In genomic region chr2:109991754-109992153, GRCm38 (mm10) we compare ENCODE assay signal across 25 mouse cellular contexts. TPM values are rescaled to one million over a fixed set of nuclear protein-coding genes. Genes with fewer than 3 reads are reported as not detected.
DNase-seq lines count a peak whose midpoint lies in the region; ATAC-seq lines count a peak whose summit lies in the region.
"Had no signal": no experiment of that assay in that cellular context is flagged by ENCODE, and none has a peak within 500 bp of the region (broad histone marks: within the 10 kb centered on the region; RNA-seq: fewer than 3 reads in every experiment).

No protein-coding gene starts in this region.

- peak; percentile 41 for ATAC-seq in intestine, embryonic 14.5 days (replicated peaks; ENCODE audit: low FRiP score, low TSS enrichment, low read depth)
- ATAC-seq in intestine, embryonic 15.5 days, result peak; percentile 72
- ATAC-seq in stomach, embryonic 16.5 days (ENCODE audit: insufficient read depth, low FRiP score), result peak; percentile 80
- no peak for ATAC-seq in hindbrain, embryonic 11.5 days (ENCODE audit: low FRiP score)
- ATAC-seq: CD4-positive, CD25-positive, alpha-beta regulatory T cell, adult 4 months; forebrain, embryonic 13.5 days; forebrain, embryonic 16.5 days; hindbrain, postnatal 0 days had no signal

- no peak for DNase-seq in intestine, embryonic 14.5 days (ENCODE audit: low spot score)
- peak; percentile 78 for DNase-seq in large intestine, adult 2 months (ENCODE audit: low read depth, low spot score)
- no peak for DNase-seq in urinary bladder, adult 18-20 months (ENCODE audit: low spot score in 2 of 2)
- DNase-seq in heart, adult 8-10 months (ENCODE audit: low spot score), result no peak
- DNase-seq in hindbrain, embryonic 11.5 days (ENCODE audit: low spot score), result no peak
- DNase-seq: adrenal gland, adult 8-10 months; adrenal gland, postnatal 25 days; cerebellum, adult 18-20 months; cerebellum, adult 9-10 months; cerebellum, postnatal 14 days; gastrocnemius, postnatal 10 days; gastrocnemius, postnatal 36 days; heart, postnatal 10 days; heart, postnatal 36 days had no signal

- no peaks in the 10 kb centered on the region for H3K36me3 ChIP-seq in intestine, embryonic 14.5 days (ENCODE audit: control insufficient read depth, insufficient read depth, low read length)
- H3K36me3 ChIP-seq in intestine, embryonic 15.5 days, result no peaks in the 10 kb centered on the region
- H3K36me3 ChIP-seq in stomach, embryonic 16.5 days (ENCODE audit: control insufficient read depth, insufficient read depth, low read length), result no peaks in the 10 kb centered on the region; the same call in 1 of the 2 replicates
- no peaks in the 10 kb centered on the region for H3K36me3 ChIP-seq in hindbrain, embryonic 11.5 days (ENCODE audit: control insufficient read depth, insufficient read depth, low read length)
- H3K36me3 ChIP-seq: forebrain, embryonic 10.5 days; heart, embryonic 12.5 days; heart, embryonic 15.5 days; hindbrain, embryonic 10.5 days had no signal

- H3K4me1 ChIP-seq in intestine, embryonic 14.5 days (replicated peaks; ENCODE audit: control insufficient read depth, insufficient read depth, low read length), result peaks cover 49% of the 10 kb centered on the region
- peaks cover 28% of the 10 kb centered on the region for H3K4me1 ChIP-seq in intestine, embryonic 15.5 days (replicated peaks)
- peaks cover 44% of the 10 kb centered on the region for H3K4me1 ChIP-seq in stomach, embryonic 16.5 days (ENCODE audit: control insufficient read depth, insufficient read depth, low read length)
- H3K4me1 ChIP-seq in hindbrain, embryonic 11.5 days (replicated peaks; ENCODE audit: control insufficient read depth, insufficient read depth, low read length), result peaks cover 5% of the 10 kb centered on the region

- no peaks in the 10 kb centered on the region for H3K9me3 ChIP-seq in intestine, embryonic 14.5 days (ENCODE audit: control insufficient read depth, low read length)
- H3K9me3 ChIP-seq in intestine, embryonic 15.5 days, result no peaks in the 10 kb centered on the region
- H3K9me3 ChIP-seq in stomach, embryonic 16.5 days (replicated peaks; ENCODE audit: control insufficient read depth, low read length), result no peaks in the 10 kb centered on the region
- no peaks in the 10 kb centered on the region for H3K9me3 ChIP-seq in hindbrain, embryonic 11.5 days (ENCODE audit: control insufficient read depth, low read length)
- H3K9me3 ChIP-seq: forebrain, embryonic 10.5 days; forebrain, embryonic 13.5 days; heart, embryonic 12.5 days; heart, embryonic 15.5 days; hindbrain, embryonic 10.5 days had no signal

- 81% methylated on average over 1 of the region's 1 CpGs for WGBS in intestine, embryonic 14.5 days
- 68% methylated on average over 1 of the region's 1 CpGs for WGBS in intestine, embryonic 15.5 days
- WGBS in large intestine, adult 2 months, result 33% methylated on average over 1 of the region's 1 CpGs
- WGBS in stomach, embryonic 16.5 days, result 62% methylated on average over 1 of the region's 1 CpGs
- 90% methylated on average over 1 of the region's 1 CpGs for WGBS in hindbrain, embryonic 11.5 days

- H3K4me2 ChIP-seq in intestine, embryonic 14.5 days (ENCODE audit: low read length), result peak overlapping the region; percentile 20
- no peak overlapping the region for H3K4me2 ChIP-seq in intestine, embryonic 15.5 days (replicated peaks)
- no peak overlapping the region for H3K4me2 ChIP-seq in stomach, embryonic 16.5 days (ENCODE audit: low read depth, low read length)
- no peak overlapping the region for H3K4me2 ChIP-seq in hindbrain, embryonic 11.5 days (replicated peaks; ENCODE audit: low read depth, low read length)
- H3K4me2 ChIP-seq: forebrain, embryonic 13.5 days; heart, embryonic 12.5 days; heart, embryonic 15.5 days; hindbrain, embryonic 14.5 days had no signal

- no peaks in the 10 kb centered on the region for H3K27me3 ChIP-seq in intestine, embryonic 14.5 days (replicated peaks; ENCODE audit: control insufficient read depth, insufficient read depth, low read length)
- H3K27me3 ChIP-seq in intestine, embryonic 15.5 days (replicated peaks), result no peaks in the 10 kb centered on the region
- no peaks in the 10 kb centered on the region for H3K27me3 ChIP-seq in stomach, embryonic 16.5 days (ENCODE audit: control insufficient read depth, insufficient read depth, low read length)
- no peaks in the 10 kb centered on the region for H3K27me3 ChIP-seq in hindbrain, embryonic 11.5 days (ENCODE audit: control insufficient read depth, insufficient read depth, low read length)
- H3K27me3 ChIP-seq: heart, embryonic 12.5 days; heart, embryonic 15.5 days had no signal

- no peak overlapping the region for H3K4me3 ChIP-seq in intestine, embryonic 14.5 days (ENCODE audit: low read depth, low read length)
- no peak overlapping the region for H3K4me3 ChIP-seq in intestine, embryonic 15.5 days (replicated peaks)
- no peak overlapping the region for H3K4me3 ChIP-seq in stomach, embryonic 16.5 days (replicated peaks; ENCODE audit: low read length)
- H3K4me3 ChIP-seq in hindbrain, embryonic 11.5 days (ENCODE audit: low read depth, low read length), result no peak overlapping the region
- H3K4me3 ChIP-seq: forebrain, embryonic 10.5 days; forebrain, embryonic 13.5 days; heart, embryonic 12.5 days; heart, embryonic 15.5 days; hindbrain, embryonic 10.5 days had no signal

- no peak overlapping the region for H3K9ac ChIP-seq in intestine, embryonic 14.5 days (ENCODE audit: low read length)
- H3K9ac ChIP-seq in intestine, embryonic 15.5 days, result no peak overlapping the region
- no peak overlapping the region for H3K9ac ChIP-seq in stomach, embryonic 16.5 days (ENCODE audit: low read length)
- no peak overlapping the region for H3K9ac ChIP-seq in hindbrain, embryonic 11.5 days (ENCODE audit: low read depth, low read length)
- H3K9ac ChIP-seq: forebrain, embryonic 13.5 days; heart, embryonic 12.5 days; heart, embryonic 15.5 days; hindbrain, embryonic 14.5 days had no signal

- H3K27ac ChIP-seq in intestine, embryonic 14.5 days (ENCODE audit: low read depth), result no peak overlapping the region
- no peak overlapping the region for H3K27ac ChIP-seq in intestine, embryonic 15.5 days
- no peak overlapping the region for H3K27ac ChIP-seq in stomach, embryonic 16.5 days (ENCODE audit: low read length)
- H3K27ac ChIP-seq in hindbrain, embryonic 11.5 days (ENCODE audit: low read depth, low read length), result no peak overlapping the region
- H3K27ac ChIP-seq: forebrain, embryonic 10.5 days; forebrain, embryonic 13.5 days; heart, embryonic 15.5 days; hindbrain, embryonic 14.5 days; hindbrain, postnatal 0 days had no signal

RNA-seq across cellular contexts. Expression of gene Ccdc34, which starts 25.9 kb away (rescaled TPM):
- polyA plus RNA-seq in intestine, embryonic 14.5 days (2014; fragmentation: Nextera tagmentation; extraction: Ambion mirVana), result 54.7 and 58.7 TPM in 2 replicates
- polyA plus RNA-seq in intestine, embryonic 15.5 days (2015; fragmentation: Nextera tagmentation; extraction: Ambion mirVana), result 45.8 and 51.1 TPM in 2 replicates
- 13.3 and 14.1 TPM in 2 replicates for polyA plus RNA-seq in large intestine, adult 2 months (2012; rRNA removed)
- polyA plus RNA-seq in stomach, embryonic 16.5 days (2015; fragmentation: Nextera tagmentation; extraction: Ambion mirVana), result 32.9 and 37.0 TPM in 2 replicates
- 1 to 10 TPM; 3.9 to 4.8 (median 4.5) TPM for total RNA-seq in heart, adult 8-10 months (2022)
- polyA plus RNA-seq in hindbrain, embryonic 11.5 days (2014; fragmentation: Nextera tagmentation; extraction: Ambion mirVana), result 57.4 and 65.0 TPM in 2 replicates
